Mouse (Mus musculus) intestine, postnatal 0 days (tissue): ENCODE results near the gene Pfkl. TPM values are rescaled to one million over a fixed set of nuclear protein-coding genes. Genes with fewer than 3 reads are reported as not detected.
A peak's percentile ranks its signal among the peaks of the same experiment; 100 is the strongest.

ENCODE experiments used
- ATAC-seq: fragments of 200-750 bp; cut with Nextera tagmentation; 2 replicates; pipeline ENCODE4 v1.8.0; 2017; ENCODE audit warnings: mild to moderate bottlenecking, moderate TSS enrichment, moderate library complexity
- H3K27ac ChIP-seq: fragments of 300-500 bp; sonication (generic); 2 replicates; pipeline ENCODE4 v1.5.1; 2014; ENCODE audit warnings: mild to moderate bottlenecking, low read depth, low read length, moderate library complexity
- H3K27me3 ChIP-seq: fragments of 300-500 bp; sonication (generic); replicated peaks from 2 replicates; pipeline ENCODE4 v1.6.1; 2014; ENCODE audit warnings: low read length, mixed read lengths; ENCODE audit not compliant: control insufficient read depth, insufficient read depth
- H3K36me3 ChIP-seq: fragments of 300-500 bp; sonication (generic); 2 replicates; pipeline ENCODE4 v1.6.1; 2014; ENCODE audit warnings: mild to moderate bottlenecking, moderate library complexity; ENCODE audit not compliant: control insufficient read depth, insufficient read depth
- H3K4me1 ChIP-seq: fragments of 300-500 bp; sonication (generic); replicated peaks from 2 replicates; pipeline ENCODE4 v1.6.1; 2014; ENCODE audit warnings: antibody characterized with exemption, low read length, mixed read lengths; ENCODE audit not compliant: control insufficient read depth, insufficient read depth
- H3K4me2 ChIP-seq: fragments of 300-500 bp; sonication (generic); replicated peaks from 2 replicates; pipeline ENCODE4 v1.6.1; 2014; ENCODE audit warnings: low read depth, mild to moderate bottlenecking, moderate library complexity
- H3K4me3 ChIP-seq: fragments of 300-500 bp; sonication (generic); 2 replicates; pipeline ENCODE4 v1.5.1; 2014; ENCODE audit warnings: low read depth, low read length
- H3K9ac ChIP-seq: fragments of 300-500 bp; sonication (generic); 2 replicates; pipeline ENCODE4 v1.6.1; 2014; ENCODE audit warnings: mild to moderate bottlenecking, low read depth, low read length
- H3K9me3 ChIP-seq: fragments of 300-500 bp; sonication (generic); 2 replicates; pipeline ENCODE4 v1.6.1; 2016; ENCODE audit warnings: mixed run types; ENCODE audit not compliant: control insufficient read depth
- CTCF ChIP-seq: sonication (generic); IDR thresholded peaks from 2 replicates; pipeline ENCODE4 v1.5.1; 2016; ENCODE audit warnings: low read depth, mild to moderate bottlenecking, control low read depth, antibody characterized with exemption, moderate library complexity
- WGBS: fragments of 180-500 bp; shearing (Covaris S2); extraction: QIAGEN DNeasy Blood & Tissue Kit; methylation state at CpG from one replicate; pipeline ENCODE4 v1.1.7; 2014; 5-methylcytosine and 5-hydroxymethylcytosine counted together
- polyA plus RNA-seq: library from polyadenylated mRNA; unstranded; fragments of >200 nt; fragmentation: Nextera tagmentation; extraction: Ambion mirVana; gene quantifications from 2 replicates; pipeline ENCODE4 v1.2.1, GENCODE M21; 2015

Pfkl gene
- polyA plus RNA-seq, 1 experiment from 2014 or later, result 51.1 TPM

GRCm38 (mm10) chr10:78044531-78044930, 34.6 kb upstream of the Pfkl start:
- 79% methylated on average over 1 of the region's 1 CpGs for WGBS

GRCm38 (mm10) chr10:78043406-78043836, 33.5 kb upstream of the Pfkl start, which contains the start of gene Aire:
Gene Aire, minus strand, starts transcription at chr10:78043610.
- ATAC-seq, result peak; percentile 85
- Histone ChIP-seq H3K9ac (0 out of 2 replicates have a peak within 1 kb of the TSS, but pooled peaks have one; percentile 22), H3K9me3 (no peaks in the 10 kb centered on the region), H3K27ac (no peak within 1 kb of the TSS), H3K27me3 (0 out of 2 replicates have a peak, but pooled peaks cover 3% of the 10 kb centered on the region), H3K36me3 (no peaks in the 10 kb centered on the region), H3K4me2 (peak within 1 kb of the TSS; percentile 60), H3K4me3 (peak within 1 kb of the TSS; percentile 26), H3K4me1 (peaks cover 6% of the 10 kb centered on the region; the same call in 1 of the 2 replicates)
- TF ChIP-seq CTCF, result peak; percentile 94
- WGBS, result 2% methylated on average over 27 of the region's 27 CpGs

More at GRCm38 (mm10) chr10:78044531-78044930, 34.6 kb upstream of the Pfkl start:
- Histone ChIP-seq H3K4me3 (no peak overlapping the region), H3K9ac (no peak overlapping the region), H3K27me3 (0 out of 2 replicates have a peak, but pooled peaks cover 3% of the 10 kb centered on the region), H3K4me2 (no peak overlapping the region), H3K9me3 (no peaks in the 10 kb centered on the region), H3K4me1 (peaks cover 6% of the 10 kb centered on the region; the same call in 1 of the 2 replicates), H3K36me3 (no peaks in the 10 kb centered on the region), H3K27ac (no peak overlapping the region)
- no peak for TF ChIP-seq CTCF
- ATAC-seq, result no peak

GRCm38 (mm10) chr10:78042697-78043405, 33.0 kb upstream of the Pfkl start:
- Histone ChIP-seq H3K4me2 (peak overlapping the region; percentile 60), H3K27me3 (0 out of 2 replicates have a peak, but pooled peaks cover 3% of the 10 kb centered on the region), H3K9ac (no peak overlapping the region), H3K36me3 (no peaks in the 10 kb centered on the region), H3K9me3 (no peaks in the 10 kb centered on the region), H3K4me3 (peak overlapping the region; percentile 26), H3K4me1 (peaks cover 6% of the 10 kb centered on the region; the same call in 1 of the 2 replicates), H3K27ac (no peak overlapping the region)
- 66% methylated on average over 14 of the region's 14 CpGs for WGBS
- no peak for TF ChIP-seq CTCF
- ATAC-seq, result no peak

GRCm38 (mm10) chr10:78042096-78042495, 32.2 kb upstream of the Pfkl start:
- WGBS, result 74% methylated on average over 7 of the region's 7 CpGs

GRCm38 (mm10) chr10:78041647-78042046, 31.8 kb upstream of the Pfkl start, which contains the start of gene Dnmt3l:
Gene Dnmt3l, plus strand, starts transcription at chr10:78041947.
- no peak for TF ChIP-seq CTCF
- no peak within 1 kb of the TSS for H3K4me2 ChIP-seq
- H3K9ac ChIP-seq, result no peak within 1 kb of the TSS
- no peaks in the 10 kb centered on the region for H3K36me3 ChIP-seq
- H3K27me3 ChIP-seq, result 0 out of 2 replicates have a peak, but pooled peaks cover 3% of the 10 kb centered on the region
- peaks cover 6% of the 10 kb centered on the region; the same call in 1 of the 2 replicates for H3K4me1 ChIP-seq
- no peak within 1 kb of the TSS for H3K4me3 ChIP-seq
- WGBS, result 86% methylated on average over 5 of the region's 5 CpGs
- ATAC-seq, result no peak
- no peaks in the 10 kb centered on the region for H3K9me3 ChIP-seq
- H3K27ac ChIP-seq, result no peak within 1 kb of the TSS

More at GRCm38 (mm10) chr10:78042096-78042495, 32.2 kb upstream of the Pfkl start:
- Histone ChIP-seq H3K4me3 (no peak overlapping the region), H3K27ac (no peak overlapping the region), H3K36me3 (no peaks in the 10 kb centered on the region), H3K9me3 (no peaks in the 10 kb centered on the region), H3K27me3 (0 out of 2 replicates have a peak, but pooled peaks cover 3% of the 10 kb centered on the region), H3K4me1 (peaks cover 6% of the 10 kb centered on the region; the same call in 1 of the 2 replicates), H3K4me2 (no peak overlapping the region), H3K9ac (no peak overlapping the region)
- TF ChIP-seq CTCF, result no peak
- no peak for ATAC-seq

- Histone ChIP-seq H3K4me3 (no peak overlapping the region), H3K4me2 (no peak overlapping the region), H3K27me3 (0 out of 2 replicates have a peak, but pooled peaks cover 6% of the 10 kb centered on the region), H3K9me3 (no peaks in the 10 kb centered on the region), H3K4me1 (no peaks in the 10 kb centered on the region), H3K27ac (no peak overlapping the region), H3K36me3 (no peaks in the 10 kb centered on the region), H3K9ac (no peak overlapping the region)
- 73% methylated on average over 4 of the region's 4 CpGs for WGBS
- ATAC-seq, result no peak
- no peak for TF ChIP-seq CTCF
Measured at GRCm38 (mm10) chr10:78037139-78037538, 27.3 kb upstream of the Pfkl start.
